ENCODE assay signal across 8 mouse cellular contexts in the genomic region with DNA sequence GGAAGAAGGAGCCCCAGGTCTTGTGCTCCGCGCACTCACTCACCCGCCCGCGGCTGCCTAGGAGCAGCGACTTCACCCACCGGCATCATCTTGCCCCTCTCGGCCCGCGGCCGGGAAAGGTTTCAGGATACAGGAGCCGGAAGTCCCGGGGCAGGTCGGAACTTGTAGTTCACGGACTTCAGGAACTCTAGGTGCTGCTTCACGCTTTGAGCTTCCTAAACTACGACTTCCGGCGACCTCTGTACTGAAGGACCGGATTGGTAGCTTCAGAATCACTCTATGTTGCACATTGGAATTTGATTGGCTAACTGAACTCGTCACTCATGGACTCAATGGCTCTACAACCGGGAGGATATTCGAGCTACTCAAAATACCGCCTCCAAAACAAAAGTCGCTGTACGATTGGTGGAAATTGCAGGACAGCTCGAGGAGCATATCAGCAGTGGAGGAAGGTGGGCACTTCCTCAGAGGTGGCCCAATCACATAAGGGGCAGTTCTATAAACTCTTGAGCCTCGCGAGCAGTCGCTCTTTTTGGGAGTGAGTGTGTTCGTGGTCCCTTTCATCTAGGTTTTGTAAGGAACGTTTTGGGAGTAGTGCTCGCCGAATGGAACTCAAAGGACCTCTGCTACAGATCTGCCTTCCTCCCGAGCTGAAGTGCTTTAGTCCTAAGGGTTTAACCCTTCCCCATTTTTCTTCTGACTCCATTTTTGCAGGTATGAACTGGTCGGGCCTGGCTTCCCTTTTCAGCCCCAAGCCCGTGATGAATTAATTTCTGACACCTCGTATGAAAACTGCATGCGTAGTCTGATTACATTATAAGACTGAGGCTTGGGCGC. TPM values are rescaled to one million over a fixed set of nuclear protein-coding genes. Genes with fewer than 3 reads are reported as not detected.
DNase-seq lines count a peak whose midpoint lies in the region; ATAC-seq and TF ChIP-seq lines count a peak whose summit lies in the region.

Gene Traf7 (minus strand): TSS at position 216 of the 837 bp plus-strand sequence.

- H3K4me1 ChIP-seq in cortical plate, adult 2 months (ENCODE audit: control insufficient read depth, insufficient read depth, low read length), result peaks cover 10% of the 10 kb centered on the region
- H3K4me1 ChIP-seq in megakaryocyte, embryonic 14.5 days, result peaks cover 72% of the 10 kb centered on the region

- peak within 1 kb of the TSS; percentile 10; the same call in 1 of the 2 replicates for H3K27ac ChIP-seq in cortical plate, adult 2 months (ENCODE audit: insufficient read depth, low read length)

- ATAC-seq in activated CD4-positive, CD25-positive, alpha-beta regulatory T cell, adult 4 months, result peak; percentile 97

- no peaks in the 10 kb centered on the region for H3K9me3 ChIP-seq in megakaryocyte, embryonic 14.5 days

- peaks cover under 1% of the 10 kb centered on the region for H3K27me3 ChIP-seq in megakaryocyte, embryonic 14.5 days (replicated peaks)

- no peak for TF ChIP-seq CTCF in cortical plate, adult 2 months (IDR thresholded peaks at IDR 0.05; ENCODE audit: extremely low read depth, insufficient read depth, low read length)

- peak; percentile 86 to 92 for DNase-seq in gastrocnemius, adult 8-10 months (ENCODE audit: low spot score in 2 of 2)
- DNase-seq in hindlimb bud, embryonic 11.5 days (ENCODE audit: extremely low spot score, low read depth, low spot score), result peak; percentile 100
- DNase-seq in left cerebral cortex, adult 8-10 months (ENCODE audit: low spot score in 2 of 2), result peak; percentile 80 to 99
- peak; percentile 96 to 100 for DNase-seq in right cerebral cortex, postnatal 10 days (ENCODE audit: low spot score in 2 of 2)
- peak; percentile 83 for DNase-seq in urinary bladder, postnatal 25 days (ENCODE audit: low spot score)

- TF ChIP-seq POLR2A in cortical plate, adult 2 months (IDR thresholded peaks at IDR 0.05; ENCODE audit: extremely low read depth, insufficient read depth, low read length), result peak; percentile 100

- peaks cover 56% of the 10 kb centered on the region for H3K36me3 ChIP-seq in megakaryocyte, embryonic 14.5 days (replicated peaks; ENCODE audit: low read length)

- H3K4me3 ChIP-seq in cortical plate, adult 2 months (ENCODE audit: insufficient read depth, low read length), result peak within 1 kb of the TSS; percentile 64
- H3K4me3 ChIP-seq in megakaryocyte, embryonic 14.5 days (replicated peaks), result peak within 1 kb of the TSS; percentile 96

RNA-seq across cellular contexts. Expression of gene Traf7, which starts in this region (rescaled TPM):
- 10 to 100 TPM; 35.0 to 58.7 TPM for polyA plus RNA-seq in activated CD4-positive, CD25-positive, alpha-beta regulatory T cell, adult 4 months (2017; shearing (Covaris generic))
- polyA plus RNA-seq in cortical plate, adult 2 months (2012; rRNA removed), result 176 and 187 TPM in 2 replicates
- 10 to 100 TPM; 25.0 to 28.2 (median 26.2) TPM for total RNA-seq in gastrocnemius, adult 8-10 months (2022)
- 10 to 100 TPM; 78.0 to 85.3 (median 83.4) TPM for total RNA-seq in left cerebral cortex, adult 8-10 months (2022)
- 122 and 123 TPM in 2 replicates for polyA plus RNA-seq in megakaryocyte, embryonic 14.5 days (2012; ENCODE audit: insufficient read depth, low replicate concordance)

Comparison
In these comparisons a context has a peak if more than half of its experiments do, and no peak if none do; other contexts are left out.
1. Peak in every context shown above with its lines: DNase-seq, ATAC-seq, H3K4me3 ChIP-seq and H3K27ac ChIP-seq.